Mouse (Mus musculus) small intestine, adult 2 months (tissue): ENCODE measurements around the gene Reln. TPM values are rescaled to one million over a fixed set of nuclear protein-coding genes. Genes with fewer than 3 reads are reported as not detected.

ENCODE experiments used
- H3K27ac ChIP-seq: fragments of 200-500 bp; 2 replicates; pipeline ENCODE4 v1.5.1; 2012; ENCODE audit warnings: low read depth, low read length, control low read depth, inconsistent platforms; ENCODE audit not compliant: insufficient read depth
- H3K27me3 ChIP-seq: fragments of 200-500 bp; 2 replicates; pipeline ENCODE4 v1.6.1; 2012; ENCODE audit warnings: mild to moderate bottlenecking, moderate library complexity, low read length, inconsistent platforms; ENCODE audit not compliant: control insufficient read depth, insufficient read depth
- H3K36me3 ChIP-seq: fragments of 200-500 bp; 2 replicates; pipeline ENCODE4 v1.6.1; 2012; ENCODE audit warnings: mild to moderate bottlenecking, low read length, control low read depth, inconsistent platforms; ENCODE audit not compliant: control insufficient read depth, insufficient read depth
- H3K4me1 ChIP-seq: fragments of 200-500 bp; 2 replicates; pipeline ENCODE4 v1.6.1; 2012; ENCODE audit warnings: low read length, inconsistent platforms, mixed read lengths; ENCODE audit not compliant: control insufficient read depth, insufficient read depth, insufficient read length
- H3K4me3 ChIP-seq: fragments of 200-500 bp; 2 replicates; pipeline ENCODE4 v1.5.1; 2012; ENCODE audit warnings: low read depth, mild to moderate bottlenecking, control low read depth, inconsistent platforms, low read length, moderate library complexity
- CTCF ChIP-seq: fragments of 200-500 bp; IDR thresholded peaks from 2 replicates; pipeline ENCODE4 v1.5.1; 2012; ENCODE audit warnings: low read depth, mild to moderate bottlenecking, control low read depth, inconsistent platforms, low read length, moderate library complexity, mixed read lengths; ENCODE audit not compliant: insufficient replicate concordance, insufficient read length; ENCODE audit errors: extremely low read depth
- POLR2A ChIP-seq: fragments of 200-500 bp; IDR thresholded peaks from 2 replicates; pipeline ENCODE4 v1.6.1; 2012; ENCODE audit warnings: low read depth, mild to moderate bottlenecking, control low read depth, inconsistent platforms, low read length, moderate library complexity
- WGBS: fragments of 180-500 bp; shearing (Covaris S2); methylation state at CpG from one replicate; pipeline ENCODE4 v1.1.7; 2018; 5-methylcytosine and 5-hydroxymethylcytosine counted together
- polyA plus RNA-seq: library from polyadenylated mRNA; depleted of rRNA; stranded (reverse); fragments of >200 nt; gene quantifications from 2 replicates; pipeline ENCODE4 v1.2.3, GENCODE M21; 2012

Gene Reln
- polyA plus RNA-seq, 1 experiment, result 15.3 TPM

DNA sequence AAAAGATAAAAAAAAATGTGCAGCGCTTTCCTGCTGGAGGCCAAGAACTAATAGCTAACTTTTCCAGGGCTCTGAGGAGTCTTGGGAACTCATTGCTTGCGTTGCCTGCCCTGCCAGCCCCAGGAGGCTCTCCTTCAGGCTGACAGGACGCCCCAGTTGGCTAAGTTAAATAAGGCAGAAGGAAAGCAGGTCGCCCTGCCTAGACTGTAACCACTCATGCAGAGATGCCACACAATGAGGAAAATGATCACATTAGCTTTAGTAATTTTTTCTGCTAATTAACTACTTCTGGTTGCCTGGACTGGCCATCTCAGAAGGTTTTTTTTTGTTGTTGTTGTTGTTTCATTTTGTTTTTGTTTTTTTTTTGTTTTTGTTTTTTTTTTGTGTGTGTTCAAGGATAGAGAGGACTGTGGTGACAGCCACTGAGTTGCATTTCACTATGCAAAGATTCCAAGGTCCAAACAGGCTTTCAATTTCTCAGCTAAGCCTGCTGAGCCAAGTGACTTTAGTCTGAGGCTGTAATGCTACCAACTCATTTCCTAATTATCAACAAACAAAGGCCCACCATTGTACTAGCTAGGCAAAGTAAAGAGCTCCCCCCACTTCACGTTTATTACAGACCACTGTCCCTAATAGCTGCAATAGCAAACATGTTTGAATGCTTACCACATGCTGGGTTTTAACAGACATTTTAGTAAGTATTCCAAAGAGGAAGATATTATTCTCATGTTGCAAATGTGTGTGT, 371.1 kb downstream of the Reln start:
- 56% methylated on average over 5 of the region's 5 CpGs for WGBS
- H3K4me1 ChIP-seq, result no peaks in the 10 kb centered on the region
- H3K4me3 ChIP-seq, result no peak overlapping the region
- H3K27me3 ChIP-seq, result no peaks in the 10 kb centered on the region
- no peak overlapping the region for H3K27ac ChIP-seq
- no peaks in the 10 kb centered on the region for H3K36me3 ChIP-seq
- TF ChIP-seq POLR2A, result no peak
- no peak for TF ChIP-seq CTCF

DNA sequence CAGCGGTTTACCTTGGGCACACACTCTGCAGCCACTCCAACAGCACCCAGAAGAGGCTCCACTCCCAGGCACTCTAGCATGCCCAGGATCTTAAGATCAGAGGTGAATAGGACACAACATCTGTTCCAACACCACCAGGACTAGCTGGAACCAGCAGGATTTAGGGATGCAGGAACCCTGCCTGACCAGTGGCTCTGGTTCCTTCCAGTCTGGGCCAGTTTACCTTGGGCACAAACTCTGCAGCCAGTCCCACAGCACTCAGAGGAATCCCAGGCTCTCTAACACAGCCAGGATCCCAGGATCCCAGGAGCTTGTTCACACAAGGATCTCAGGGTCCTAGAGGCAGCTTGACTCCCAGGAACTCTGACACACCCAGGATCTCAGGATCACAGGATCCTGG, 382.7 kb downstream of the Reln start:
- 100% methylated on average over 1 of the region's 1 CpGs for WGBS

DNA sequence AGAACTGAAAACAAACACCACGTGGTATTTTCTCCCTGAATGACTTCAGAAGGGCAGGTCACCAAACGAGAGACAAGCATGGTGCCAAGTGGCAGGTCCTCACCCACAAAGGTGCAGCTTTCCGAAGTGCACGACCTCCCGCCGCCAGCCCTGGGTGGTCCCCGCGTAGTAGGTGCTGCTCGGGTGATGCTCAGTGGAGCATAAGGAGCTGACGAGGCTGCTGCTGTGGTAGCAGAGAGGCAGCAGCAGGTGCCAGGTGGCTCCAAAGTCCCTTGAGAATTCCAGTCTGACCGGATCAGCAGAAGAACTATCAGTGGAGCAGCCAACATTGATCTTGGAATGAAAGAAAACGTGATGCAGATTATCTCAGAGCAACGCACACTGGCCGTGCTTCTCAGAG, 384.4 kb downstream of the Reln start:
- WGBS, result 51% methylated on average over 14 of the region's 14 CpGs
- no peak overlapping the region for H3K27ac ChIP-seq
- no peaks in the 10 kb centered on the region for H3K36me3 ChIP-seq
- TF ChIP-seq CTCF (no peak), POLR2A (no peak)
- H3K4me3 ChIP-seq, result no peak overlapping the region
- no peaks in the 10 kb centered on the region for H3K27me3 ChIP-seq
- H3K4me1 ChIP-seq, result no peaks in the 10 kb centered on the region

More for the DNA sequence above, 382.7 kb downstream of the Reln start:
- no peak overlapping the region for H3K27ac ChIP-seq
- H3K4me1 ChIP-seq, result no peaks in the 10 kb centered on the region
- no peaks in the 10 kb centered on the region for H3K36me3 ChIP-seq
- no peaks in the 10 kb centered on the region for H3K27me3 ChIP-seq
- no peak overlapping the region for H3K4me3 ChIP-seq
- no peak for TF ChIP-seq CTCF
- no peak for TF ChIP-seq POLR2A

DNA sequence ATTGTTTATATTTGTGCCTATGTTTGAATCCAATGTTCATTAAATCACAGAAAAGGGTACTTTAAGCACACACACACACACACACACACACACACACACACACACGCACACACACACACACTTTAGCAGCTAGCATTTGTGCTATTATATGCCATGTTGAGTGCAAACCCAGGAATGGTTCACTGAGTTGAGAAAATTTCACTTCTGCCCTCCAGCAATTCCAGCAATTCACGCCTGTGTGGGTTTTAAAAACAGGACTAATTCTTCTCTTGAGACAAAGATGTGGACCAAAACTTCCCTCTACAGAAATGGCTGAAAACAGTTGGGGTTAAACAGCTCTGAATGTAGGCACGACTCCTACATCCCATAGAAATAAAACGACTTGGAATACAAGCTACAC, 386.9 kb downstream of the Reln start:
- no peaks in the 10 kb centered on the region for H3K4me1 ChIP-seq
- WGBS, result 73% methylated on average over 4 of the region's 4 CpGs
- no peak overlapping the region for H3K27ac ChIP-seq
- no peaks in the 10 kb centered on the region for H3K36me3 ChIP-seq
- H3K27me3 ChIP-seq, result no peaks in the 10 kb centered on the region
- H3K4me3 ChIP-seq, result no peak overlapping the region
- TF ChIP-seq POLR2A, result no peak
- TF ChIP-seq CTCF, result no peak

DNA sequence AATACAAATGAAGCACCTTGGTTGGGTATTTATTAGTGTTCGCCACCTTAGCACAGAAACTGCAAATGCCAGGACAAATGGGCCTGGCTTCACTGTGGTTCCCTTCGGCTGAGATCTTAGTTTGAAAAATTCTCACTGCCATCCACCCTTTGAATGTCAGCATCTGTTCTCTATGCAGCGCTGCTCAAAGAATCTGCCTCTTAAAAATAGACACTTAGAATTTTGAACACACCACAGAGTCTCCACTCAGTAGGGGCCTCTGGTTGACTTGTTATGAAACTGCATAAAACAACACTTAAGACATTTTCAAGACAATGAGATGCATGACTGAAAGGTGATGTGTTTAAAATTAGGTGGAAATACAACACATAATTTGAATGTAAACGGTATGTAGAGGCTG, 387.4 kb downstream of the Reln start:
- Histone ChIP-seq H3K27ac (no peak overlapping the region), H3K4me1 (no peaks in the 10 kb centered on the region), H3K27me3 (no peaks in the 10 kb centered on the region), H3K36me3 (no peaks in the 10 kb centered on the region), H3K4me3 (no peak overlapping the region)
- TF ChIP-seq POLR2A (no peak), CTCF (no peak)
- 86% methylated on average over 4 of the region's 4 CpGs for WGBS

DNA sequence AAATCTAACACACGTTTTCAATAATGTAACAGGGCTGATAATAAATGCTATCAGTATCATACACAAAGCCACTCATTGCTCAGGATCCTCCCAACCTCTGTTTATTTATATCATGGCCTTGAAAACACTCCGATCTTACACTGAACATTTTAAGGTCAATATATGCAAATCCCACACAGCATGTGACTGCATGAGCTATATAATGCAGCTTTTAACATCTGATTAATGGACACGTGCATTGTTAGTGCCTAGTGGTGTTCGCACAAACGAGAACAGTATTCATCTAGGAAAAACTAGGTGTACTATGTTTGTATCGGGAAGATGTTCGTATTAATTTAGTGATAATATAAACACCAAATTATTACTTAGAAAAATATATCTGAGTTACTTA, 395.0 kb downstream of the Reln start:
- Histone ChIP-seq H3K27ac (no peak overlapping the region), H3K4me1 (no peaks in the 10 kb centered on the region), H3K27me3 (no peaks in the 10 kb centered on the region), H3K36me3 (no peaks in the 10 kb centered on the region), H3K4me3 (no peak overlapping the region)
- no peak for TF ChIP-seq CTCF
- no peak for TF ChIP-seq POLR2A
- 80% methylated on average over 7 of the region's 7 CpGs for WGBS

DNA sequence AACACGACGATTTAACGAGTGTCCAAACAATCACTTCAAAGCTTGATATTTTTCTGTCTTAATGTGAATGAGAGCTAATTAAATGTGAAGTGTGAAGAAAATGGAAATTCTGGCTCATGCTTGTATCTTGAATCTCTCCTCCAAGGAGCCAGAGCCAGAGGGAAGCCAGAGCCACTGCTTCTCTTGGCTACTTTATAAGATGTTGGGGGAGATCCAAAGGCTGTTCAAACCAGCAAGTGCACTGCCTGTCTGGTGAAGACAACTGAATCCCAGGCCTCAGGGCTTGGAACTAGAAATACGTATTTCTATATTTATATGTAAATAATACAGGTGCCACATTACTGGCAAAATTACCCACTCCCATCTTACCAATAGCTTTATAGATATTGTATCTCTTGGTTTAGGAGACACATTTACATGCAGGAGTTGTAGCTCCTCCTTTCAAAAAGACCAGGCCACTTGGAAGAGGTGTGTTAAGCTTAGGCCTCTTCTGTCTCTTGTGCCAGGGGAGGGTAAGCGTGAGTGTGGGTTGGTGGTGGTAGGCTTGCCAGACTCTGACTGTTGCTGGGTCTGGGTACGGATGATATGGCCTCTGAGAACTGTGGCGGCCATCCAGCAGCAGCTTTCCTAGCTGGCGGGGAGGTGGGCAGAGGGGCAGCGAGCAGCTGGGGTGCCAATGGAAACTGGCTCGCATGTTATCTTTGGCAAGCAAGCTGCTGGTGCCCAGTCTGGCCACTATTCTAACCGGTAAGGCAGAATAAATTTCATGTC, 395.6 kb downstream of the Reln start:
- TF ChIP-seq CTCF (no peak), POLR2A (no peak)
- H3K4me3 ChIP-seq, result no peak overlapping the region
- H3K4me1 ChIP-seq, result no peaks in the 10 kb centered on the region
- no peak overlapping the region for H3K27ac ChIP-seq
- H3K36me3 ChIP-seq, result no peaks in the 10 kb centered on the region
- 87% methylated on average over 11 of the region's 11 CpGs for WGBS
- H3K27me3 ChIP-seq, result no peaks in the 10 kb centered on the region
